Mouse (Mus musculus): ENCODE results near the gene Ushbp1. TPM values are rescaled to one million over a fixed set of nuclear protein-coding genes. Genes with fewer than 3 reads are reported as not detected.
A peak's percentile ranks its signal among the peaks of the same experiment; 100 is the strongest.
"Not testable (repeated sequence)": the region's sequence is repeated elsewhere in the genome, so short reads cannot be mapped to it uniquely, and the experiment has no call there.

Ushbp1 gene
- 8.8 and 10.8 TPM in 2 replicates for polyA plus RNA-seq (2015; fragmentation: Nextera tagmentation; extraction: Ambion mirVana)

GRCm38 (mm10) chr8:71395629-71396028 is at the start of gene Ushbp1:
TSS of gene Ushbp1 (minus strand) at chr8:71395802.
- no peaks in the 10 kb centered on the region for H3K27me3 ChIP-seq (replicated peaks)
- 0 out of 2 replicates have a peak within 1 kb of the TSS, but pooled peaks have one; percentile 6 for H3K27ac ChIP-seq
- 80% methylated on average over 9 of the region's 9 CpGs for WGBS
- peaks cover 11% of the 10 kb centered on the region for H3K36me3 ChIP-seq
- peak within 1 kb of the TSS; percentile 85 for H3K4me2 ChIP-seq (replicated peaks)
- ATAC-seq, result no peak
- H3K4me3 ChIP-seq (replicated peaks), result peak within 1 kb of the TSS; percentile 75
- no peak within 1 kb of the TSS for H3K9ac ChIP-seq
- H3K4me1 ChIP-seq (replicated peaks), result peaks cover 10% of the 10 kb centered on the region
- H3K9me3 ChIP-seq, result no peaks in the 10 kb centered on the region

GRCm38 (mm10) chr8:71445096-71445495 is 49.5 kb upstream of the Ushbp1 start:
- Histone ChIP-seq H3K9me3 (no peaks in the 10 kb centered on the region), H3K9ac (no peak overlapping the region), H3K4me1 (replicated peaks) (no peaks in the 10 kb centered on the region), H3K4me3 (replicated peaks) (no peak overlapping the region), H3K27me3 (replicated peaks) (no peaks in the 10 kb centered on the region), H3K4me2 (replicated peaks) (no peak overlapping the region), H3K36me3 (no peaks in the 10 kb centered on the region), H3K27ac (no peak overlapping the region)
- ATAC-seq, result no peak
- WGBS, result 84% methylated on average over 7 of the region's 7 CpGs

GRCm38 (mm10) chr8:71441404-71441803 is 45.8 kb upstream of the Ushbp1 start:
- H3K4me1 ChIP-seq (replicated peaks), result no peaks in the 10 kb centered on the region
- no peak overlapping the region for H3K4me3 ChIP-seq (replicated peaks)
- no peaks in the 10 kb centered on the region for H3K36me3 ChIP-seq
- WGBS, result under 1% methylated on average over 7 of the region's 7 CpGs
- H3K4me2 ChIP-seq (replicated peaks), result no peak overlapping the region
- H3K27me3 ChIP-seq (replicated peaks), result no peaks in the 10 kb centered on the region
- H3K9me3 ChIP-seq, result no peaks in the 10 kb centered on the region
- no peak overlapping the region for H3K9ac ChIP-seq
- no peak; the same call in 1 of the 2 replicates for ATAC-seq
- no peak overlapping the region for H3K27ac ChIP-seq

- Histone ChIP-seq H3K9me3 (no peaks in the 10 kb centered on the region), H3K27me3 (replicated peaks) (no peaks in the 10 kb centered on the region), H3K4me1 (replicated peaks) (no peaks in the 10 kb centered on the region), H3K4me2 (replicated peaks) (no peak overlapping the region), H3K36me3 (no peaks in the 10 kb centered on the region), H3K27ac (no peak overlapping the region), H3K4me3 (replicated peaks) (no peak overlapping the region), H3K9ac (no peak overlapping the region)
- WGBS, result 49% methylated on average over 3 of the region's 3 CpGs
- no peak for ATAC-seq
Observed at GRCm38 (mm10) chr8:71437041-71437440, 41.4 kb upstream of the Ushbp1 start.

GRCm38 (mm10) chr8:71432935-71433334 is 37.3 kb upstream of the Ushbp1 start:
- not testable (repeated sequence) for H3K9me3 ChIP-seq; H3K27ac ChIP-seq; ATAC-seq; H3K27me3 ChIP-seq (replicated peaks); H3K36me3 ChIP-seq; H3K4me3 ChIP-seq (replicated peaks); H3K9ac ChIP-seq; H3K4me1 ChIP-seq (replicated peaks); H3K4me2 ChIP-seq (replicated peaks)
- 83% methylated on average over 1 of the region's 1 CpGs for WGBS

- Histone ChIP-seq H3K36me3 (no peaks in the 10 kb centered on the region), H3K27ac (no peak overlapping the region), H3K27me3 (replicated peaks) (no peaks in the 10 kb centered on the region), H3K4me1 (replicated peaks) (no peaks in the 10 kb centered on the region), H3K9ac (no peak overlapping the region), H3K4me3 (replicated peaks) (no peak overlapping the region), H3K9me3 (no peaks in the 10 kb centered on the region), H3K4me2 (replicated peaks) (no peak overlapping the region)
- ATAC-seq, result no peak
Observed at GRCm38 (mm10) chr8:71422121-71422520, 26.5 kb upstream of the Ushbp1 start.

GRCm38 (mm10) chr8:71411535-71412273 is 16.1 kb upstream of the Ushbp1 start:
- WGBS, result 52% methylated on average over 11 of the region's 11 CpGs

GRCm38 (mm10) chr8:71408231-71408630 is 12.6 kb upstream of the Ushbp1 start:
- no peak overlapping the region for H3K4me2 ChIP-seq (replicated peaks)
- ATAC-seq, result no peak
- peaks cover 19% of the 10 kb centered on the region for H3K36me3 ChIP-seq
- WGBS, result 94% methylated on average over 4 of the region's 4 CpGs
- H3K27ac ChIP-seq, result no peak overlapping the region
- no peaks in the 10 kb centered on the region for H3K9me3 ChIP-seq
- H3K9ac ChIP-seq, result no peak overlapping the region
- peaks cover 31% of the 10 kb centered on the region for H3K4me1 ChIP-seq (replicated peaks)
- H3K4me3 ChIP-seq (replicated peaks), result no peak overlapping the region
- no peaks in the 10 kb centered on the region for H3K27me3 ChIP-seq (replicated peaks)

More at GRCm38 (mm10) chr8:71411535-71412273, 16.1 kb upstream of the Ushbp1 start:
- no peaks in the 10 kb centered on the region for H3K9me3 ChIP-seq
- H3K9ac ChIP-seq, result no peak overlapping the region
- peaks cover 10% of the 10 kb centered on the region for H3K4me1 ChIP-seq (replicated peaks)
- H3K36me3 ChIP-seq, result peaks cover 19% of the 10 kb centered on the region
- peak; percentile 41; the same call in 1 of the 2 replicates for ATAC-seq
- H3K4me2 ChIP-seq (replicated peaks), result no peak overlapping the region
- H3K27ac ChIP-seq, result no peak overlapping the region
- H3K4me3 ChIP-seq (replicated peaks), result no peak overlapping the region
- no peaks in the 10 kb centered on the region for H3K27me3 ChIP-seq (replicated peaks)

- H3K27me3 ChIP-seq (replicated peaks), result no peaks in the 10 kb centered on the region
- H3K36me3 ChIP-seq, result peaks cover 19% of the 10 kb centered on the region
- no peak for ATAC-seq
- H3K4me2 ChIP-seq (replicated peaks), result peak overlapping the region; percentile 80
- H3K4me3 ChIP-seq (replicated peaks), result 0 out of 2 replicates have a peak overlapping the region, but pooled peaks have one; percentile 55
- peak overlapping the region; percentile 60 for H3K9ac ChIP-seq
- no peak overlapping the region for H3K27ac ChIP-seq
- no peaks in the 10 kb centered on the region for H3K9me3 ChIP-seq
- WGBS, result 94% methylated on average over 14 of the region's 14 CpGs
- peaks cover 34% of the 10 kb centered on the region for H3K4me1 ChIP-seq (replicated peaks)
Observed at GRCm38 (mm10) chr8:71407441-71407840, 11.8 kb upstream of the Ushbp1 start.

GRCm38 (mm10) chr8:71406099-71407015 is 10.8 kb upstream of the Ushbp1 start:
- H3K27ac ChIP-seq, result peak overlapping the region; percentile 60; the same call in 1 of the 2 replicates
- under 1% methylated on average over 55 of the region's 55 CpGs for WGBS

GRCm38 (mm10) chr8:71405401-71406098 is 9.9 kb upstream of the Ushbp1 start, which contains the start of gene Ankle1:
TSS of gene Ankle1 (plus strand) at chr8:71406010.
- H3K4me2 ChIP-seq (replicated peaks), result peak within 1 kb of the TSS; percentile 80
- peak; percentile 91 for ATAC-seq
- H3K9me3 ChIP-seq, result no peaks in the 10 kb centered on the region
- peaks cover 34% of the 10 kb centered on the region for H3K4me1 ChIP-seq (replicated peaks)
- peaks cover 19% of the 10 kb centered on the region for H3K36me3 ChIP-seq
- H3K27me3 ChIP-seq (replicated peaks), result no peaks in the 10 kb centered on the region
- WGBS, result 15% methylated on average over 33 of the region's 33 CpGs
- H3K9ac ChIP-seq, result peak within 1 kb of the TSS; percentile 60
- H3K27ac ChIP-seq, result peak within 1 kb of the TSS; percentile 60; the same call in 1 of the 2 replicates
- peak within 1 kb of the TSS; percentile 55 for H3K4me3 ChIP-seq (replicated peaks)

More at GRCm38 (mm10) chr8:71406099-71407015, 10.8 kb upstream of the Ushbp1 start:
- H3K36me3 ChIP-seq, result peaks cover 19% of the 10 kb centered on the region
- peaks cover 34% of the 10 kb centered on the region for H3K4me1 ChIP-seq (replicated peaks)
- ATAC-seq, result peak; percentile 74
- H3K9ac ChIP-seq, result peak overlapping the region; percentile 60
- peak overlapping the region; percentile 55 for H3K4me3 ChIP-seq (replicated peaks)
- no peaks in the 10 kb centered on the region for H3K9me3 ChIP-seq
- H3K27me3 ChIP-seq (replicated peaks), result no peaks in the 10 kb centered on the region
- peak overlapping the region; percentile 80 for H3K4me2 ChIP-seq (replicated peaks)
